In the genomic region with DNA sequence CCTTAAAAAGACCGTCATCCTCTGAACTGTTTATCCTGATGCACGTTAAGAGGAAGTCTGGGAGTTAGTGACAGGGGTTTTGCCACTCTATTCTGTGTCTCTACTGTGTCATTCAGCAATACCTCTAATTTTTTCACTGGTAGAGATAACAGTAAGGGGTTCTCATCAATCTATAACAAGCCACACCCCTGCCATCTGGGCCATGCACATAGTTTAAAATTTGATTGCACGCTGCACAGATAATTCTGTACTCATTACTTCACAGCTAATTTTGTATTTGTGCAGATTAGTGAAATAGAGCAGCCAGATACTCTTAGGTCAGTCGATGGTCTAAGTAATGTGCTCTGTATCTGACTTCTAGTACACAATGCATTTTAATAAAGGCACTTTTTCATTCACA, we compare ENCODE assay signal across 25 mouse cellular contexts.
A peak's percentile ranks its signal among the peaks of the same experiment; 100 is the strongest.
DNase-seq lines count a peak whose midpoint lies in the region; ATAC-seq and TF ChIP-seq lines count a peak whose summit lies in the region.
"Had no signal": no experiment of that assay in that cellular context is flagged by ENCODE, and none has a peak within 500 bp of the region (broad histone marks: within the 10 kb centered on the region; RNA-seq: fewer than 3 reads in every experiment).

No protein-coding gene starts in this region.

- no peak overlapping the region for H3K4me2 ChIP-seq in liver, postnatal 0 days (ENCODE audit: low read depth, low read length)
- no peak overlapping the region for H3K4me2 ChIP-seq in liver, embryonic 13.5 days
- no peak overlapping the region for H3K4me2 ChIP-seq in forebrain, embryonic 14.5 days (ENCODE audit: low read length)
- H3K4me2 ChIP-seq: forebrain, embryonic 13.5 days; heart, embryonic 12.5 days; heart, embryonic 15.5 days; hindbrain, embryonic 12.5 days; hindbrain, embryonic 15.5 days had no signal

- no peak overlapping the region for H3K9ac ChIP-seq in liver, postnatal 0 days (replicated peaks)
- no peak overlapping the region for H3K9ac ChIP-seq in liver, embryonic 13.5 days
- H3K9ac ChIP-seq in forebrain, embryonic 14.5 days (ENCODE audit: low read length), result no peak overlapping the region
- H3K9ac ChIP-seq: forebrain, embryonic 13.5 days; forebrain, postnatal 0 days; heart, embryonic 12.5 days; heart, embryonic 15.5 days; hindbrain, embryonic 12.5 days; hindbrain, embryonic 15.5 days had no signal

- H3K4me1 ChIP-seq in liver, postnatal 0 days (ENCODE audit: insufficient read depth), result 0 out of 2 replicates have a peak, but pooled peaks cover 3% of the 10 kb centered on the region
- peaks cover 5% of the 10 kb centered on the region; the same call in 1 of the 2 replicates for H3K4me1 ChIP-seq in liver, embryonic 13.5 days (replicated peaks)
- H3K4me1 ChIP-seq in forebrain, embryonic 14.5 days (ENCODE audit: control insufficient read depth, insufficient read depth, low read length), result no peaks in the 10 kb centered on the region
- H3K4me1 ChIP-seq: forebrain, embryonic 13.5 days; heart, embryonic 12.5 days; heart, embryonic 15.5 days; hindbrain, embryonic 12.5 days; hindbrain, embryonic 15.5 days had no signal

- WGBS in liver, postnatal 0 days (ENCODE audit: insufficient replicate concordance), result 40% methylated on average over 4 of the region's 4 CpGs
- 26% methylated on average over 4 of the region's 4 CpGs for WGBS in liver, embryonic 13.5 days (ENCODE audit: insufficient replicate concordance)
- 65% methylated on average over 4 of the region's 4 CpGs for WGBS in forebrain, embryonic 14.5 days

- TF ChIP-seq CTCF in liver, postnatal 0 days (IDR thresholded peaks at IDR 0.05; ENCODE audit: low read depth), result no peak

- no peak for ATAC-seq in liver, postnatal 0 days
- ATAC-seq in liver, embryonic 13.5 days (ENCODE audit: low read depth), result peak; percentile 80
- peak; percentile 70; the same call in 1 of the 2 replicates for ATAC-seq in megakaryocyte-erythroid progenitor cell, adult 5-6 weeks (replicated peaks; ENCODE audit: low FRiP score, low TSS enrichment, poor library complexity, severe bottlenecking)
- ATAC-seq in forebrain, embryonic 14.5 days, result no peak
- ATAC-seq: forebrain, embryonic 13.5 days; forebrain, postnatal 0 days; Patski had no signal

- H3K4me3 ChIP-seq in liver, postnatal 0 days (ENCODE audit: low read depth, low read length), result no peak overlapping the region
- no peak overlapping the region for H3K4me3 ChIP-seq in liver, embryonic 13.5 days (replicated peaks)
- no peak overlapping the region for H3K4me3 ChIP-seq in forebrain, embryonic 14.5 days (ENCODE audit: low read depth, low read length)
- H3K4me3 ChIP-seq: forebrain, embryonic 10.5 days; forebrain, embryonic 13.5 days; heart, embryonic 12.5 days; heart, embryonic 15.5 days; hindbrain, embryonic 12.5 days; hindbrain, embryonic 15.5 days had no signal

- no peaks in the 10 kb centered on the region for H3K27me3 ChIP-seq in liver, postnatal 0 days (ENCODE audit: insufficient read depth, low read length)
- no peaks in the 10 kb centered on the region for H3K27me3 ChIP-seq in liver, embryonic 13.5 days
- H3K27me3 ChIP-seq in forebrain, embryonic 14.5 days (replicated peaks; ENCODE audit: control insufficient read depth, insufficient read depth, low read length), result no peaks in the 10 kb centered on the region
- H3K27me3 ChIP-seq: forebrain, embryonic 13.5 days; heart, embryonic 12.5 days; heart, embryonic 15.5 days; hindbrain, embryonic 12.5 days; hindbrain, embryonic 15.5 days had no signal

- no peak for TF ChIP-seq EP300 in liver, postnatal 0 days (IDR thresholded peaks at IDR 0.05; ENCODE audit: low read depth)

- H3K27ac ChIP-seq in liver, postnatal 0 days (ENCODE audit: low read depth), result no peak overlapping the region
- no peak overlapping the region for H3K27ac ChIP-seq in liver, embryonic 13.5 days
- H3K27ac ChIP-seq in forebrain, embryonic 14.5 days (ENCODE audit: low read depth, low read length), result no peak overlapping the region
- H3K27ac ChIP-seq: forebrain, embryonic 10.5 days; forebrain, embryonic 13.5 days; heart, embryonic 15.5 days; hindbrain, embryonic 12.5 days; hindbrain, embryonic 15.5 days had no signal

- no peaks in the 10 kb centered on the region for H3K9me3 ChIP-seq in liver, postnatal 0 days (ENCODE audit: low read length)
- no peaks in the 10 kb centered on the region for H3K9me3 ChIP-seq in liver, embryonic 13.5 days (replicated peaks)
- no peaks in the 10 kb centered on the region for H3K9me3 ChIP-seq in forebrain, embryonic 14.5 days (replicated peaks; ENCODE audit: control insufficient read depth, low read length)
- H3K9me3 ChIP-seq: forebrain, embryonic 10.5 days; forebrain, embryonic 13.5 days; heart, embryonic 12.5 days; heart, embryonic 15.5 days; hindbrain, embryonic 12.5 days; hindbrain, embryonic 15.5 days had no signal

- peak; percentile 25 for DNase-seq in liver
- DNase-seq in liver, postnatal 0 days, result no peak
- DNase-seq in c-Kit-positive CD71-positive TER-119-positive erythroid progenitor cells, embryonic 14.5 days (ENCODE audit: low spot score), result peak; percentile 6
- DNase-seq in liver, embryonic 13.5 days, result peak; percentile 22
- DNase-seq in forebrain, embryonic 14.5 days (ENCODE audit: low spot score), result no peak
- no peak for DNase-seq in heart, postnatal 4 days
- no peak for DNase-seq in cerebellum, postnatal 10 days
- DNase-seq: adrenal gland, postnatal 10 days; adrenal gland, postnatal 36 days; cerebellum, adult 11-12 months; cerebellum, adult 8-10 months; cerebellum, postnatal 14 days; forebrain, postnatal 0 days; gastrocnemius, postnatal 36 days; heart, adult 11 months; heart, postnatal 10 days; heart, postnatal 36 days had no signal

- no peaks in the 10 kb centered on the region for H3K36me3 ChIP-seq in liver, postnatal 0 days (replicated peaks; ENCODE audit: insufficient read depth, low read length)
- H3K36me3 ChIP-seq in liver, embryonic 13.5 days, result no peaks in the 10 kb centered on the region
- no peaks in the 10 kb centered on the region for H3K36me3 ChIP-seq in forebrain, embryonic 14.5 days (ENCODE audit: control insufficient read depth, insufficient read depth, low read length)
- H3K36me3 ChIP-seq: forebrain, embryonic 10.5 days; heart, embryonic 12.5 days; heart, embryonic 15.5 days; hindbrain, embryonic 12.5 days; hindbrain, embryonic 15.5 days had no signal

Comparison
In these comparisons a context has a peak if more than half of its experiments do, and no peak if none do; other contexts are left out.
1. DNase-seq: peak in liver (single experiment), c-Kit-positive CD71-positive TER-119-positive erythroid progenitor cells, embryonic 14.5 days (single experiment) and liver, embryonic 13.5 days (single experiment); none in liver, postnatal 0 days (single experiment), forebrain, embryonic 14.5 days (single experiment), heart, postnatal 4 days (single experiment) and cerebellum, postnatal 10 days (0 of 2).
2. ATAC-seq: peak in liver, embryonic 13.5 days (single experiment) and megakaryocyte-erythroid progenitor cell, adult 5-6 weeks (single experiment); none in liver, postnatal 0 days (single experiment) and forebrain, embryonic 14.5 days (single experiment).